Mouse (Mus musculus) left cerebral cortex, adult 8-10 months (tissue): Measurements from ENCODE around the gene Fam234b. TPM values are rescaled to one million over a fixed set of nuclear protein-coding genes. Genes with fewer than 3 reads are reported as not detected.

Experiments
- DNase-seq, 2 experiments: peaks; one replicate each; pipeline ENCODE4 v3.0.0; 2022; ENCODE audit warnings: low spot score in 2 of 2
- total RNA-seq, 4 experiments: library from RNA; stranded (reverse); gene quantifications; 2 replicates each; pipeline ENCODE4 v1.2.4; 2022

Fam234b gene
- total RNA-seq, 4 experiments from 2014 or later = 149 to 164 (median 160) TPM

DNA sequence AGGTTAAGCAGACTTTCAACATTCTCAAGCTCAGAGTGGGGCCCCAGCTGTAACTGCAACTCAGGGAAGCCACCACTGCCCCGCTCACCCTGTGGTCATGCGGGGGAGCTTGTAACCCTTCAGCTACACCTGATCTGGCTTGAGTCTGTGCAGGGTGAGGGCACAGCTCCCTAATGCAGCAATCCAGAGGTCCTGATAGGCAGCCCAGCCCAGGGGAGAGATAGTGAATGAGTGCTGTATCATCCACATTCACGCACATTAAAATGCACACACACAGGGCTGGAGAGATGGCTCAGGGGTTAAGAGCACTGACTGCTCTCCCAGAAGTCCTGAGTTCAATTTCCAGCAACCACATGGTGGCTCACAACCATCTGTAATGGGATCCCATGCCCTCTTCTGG lies 19.2 kb upstream of the Fam234b start:
- DNase-seq = no peak

DNA sequence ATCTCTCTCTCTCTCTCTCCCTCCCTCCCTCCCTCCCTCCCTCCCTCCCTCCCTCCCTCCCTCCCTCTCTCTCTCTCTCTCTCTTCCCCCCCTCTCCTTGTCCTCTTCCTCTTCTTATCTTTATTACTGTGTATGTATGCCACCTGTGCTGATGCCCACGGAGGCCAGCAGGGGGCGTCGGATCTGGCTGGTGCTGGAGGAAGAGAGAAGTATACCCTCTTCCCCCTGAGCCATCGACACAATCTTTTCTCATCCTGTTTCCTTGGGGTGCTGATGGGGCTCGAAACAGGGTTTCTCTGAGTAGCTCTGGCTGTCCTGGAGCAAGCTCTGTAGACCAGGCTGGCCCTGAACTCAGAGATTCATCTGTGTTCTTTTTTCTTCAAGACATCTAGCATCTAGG lies 14.9 kb upstream of the Fam234b start:
- DNase-seq = no peak

DNA sequence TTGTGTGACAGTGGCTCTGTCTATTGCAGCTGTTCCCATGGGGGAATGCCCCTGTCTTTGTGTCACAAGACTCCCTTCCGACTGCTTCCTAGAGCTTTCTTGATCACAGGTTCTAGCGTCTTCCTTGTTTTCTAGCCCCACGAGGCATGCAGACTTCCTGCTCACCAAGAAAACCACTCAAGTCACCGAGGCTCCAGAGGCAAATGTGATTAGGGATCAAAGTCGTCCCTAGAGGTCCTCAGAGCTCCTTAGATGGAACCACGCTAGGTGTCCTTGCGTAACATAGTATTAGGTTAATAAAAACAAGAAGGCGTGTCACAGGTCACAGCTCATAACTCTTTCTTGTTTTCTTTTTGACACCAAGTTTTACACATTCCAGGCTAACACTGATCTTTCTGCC lies 13.8 kb upstream of the Fam234b start:
- DNase-seq = no peak

DNA sequence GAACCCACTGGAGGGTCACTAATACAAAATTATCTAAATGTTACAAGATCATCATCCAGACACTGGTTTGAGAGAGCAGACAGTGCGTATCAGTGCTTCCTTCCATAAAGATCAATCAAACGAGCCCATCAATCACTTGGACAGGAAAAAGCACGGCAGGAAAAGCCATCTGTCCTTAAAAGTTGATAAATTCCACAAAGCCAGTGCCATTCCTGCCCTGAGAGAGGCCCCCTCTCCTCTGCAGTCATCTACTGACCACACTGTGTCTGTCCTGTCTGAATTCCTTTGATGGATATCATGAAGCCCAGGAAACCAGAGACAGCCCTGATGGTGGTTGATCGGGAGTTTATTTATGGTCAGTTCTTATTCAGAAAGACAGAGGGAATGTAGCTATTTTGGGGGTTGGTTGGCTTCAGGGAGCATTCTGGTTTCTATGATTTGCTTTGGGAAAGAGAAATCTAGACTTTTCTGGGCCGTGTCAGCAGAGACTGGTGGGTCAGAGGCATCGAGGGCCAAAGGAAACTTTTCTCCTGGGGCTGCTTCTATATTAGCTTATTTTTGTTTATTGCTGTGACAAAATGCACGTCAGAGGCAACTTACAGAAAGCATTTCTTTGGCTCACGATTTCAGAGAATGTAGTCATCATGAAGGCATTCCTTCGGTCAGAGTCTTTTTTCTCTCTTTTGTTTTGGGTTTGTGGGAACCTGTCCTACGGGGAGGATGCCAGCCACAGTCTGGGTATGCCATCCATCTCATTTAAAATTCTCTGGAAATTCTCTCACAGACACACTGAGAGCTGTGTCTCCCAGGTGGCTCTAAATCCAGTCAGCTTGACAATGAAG lies 10.5 kb upstream of the Fam234b start:
- DNase-seq = no peak

DNA sequence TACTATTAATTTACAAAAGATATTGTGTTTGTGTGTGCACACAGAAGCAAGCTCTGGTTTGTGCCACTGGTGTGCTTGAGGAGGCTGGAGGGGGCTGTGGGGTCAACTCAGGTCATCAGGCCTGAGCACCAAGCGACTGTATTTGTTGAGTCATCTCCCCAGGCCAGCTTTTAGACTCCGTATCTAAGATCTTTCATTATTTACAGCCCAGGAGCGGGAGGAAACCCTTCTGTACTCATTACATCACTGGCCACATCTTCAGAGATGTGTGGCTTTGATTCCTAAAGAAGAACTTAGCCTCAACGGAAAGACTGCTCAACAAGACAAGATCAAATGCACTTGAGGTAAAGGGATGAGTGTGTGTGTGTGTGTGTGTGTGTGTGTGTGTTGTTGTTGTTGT lies 9.1 kb upstream of the Fam234b start:
- DNase-seq = no peak

DNA sequence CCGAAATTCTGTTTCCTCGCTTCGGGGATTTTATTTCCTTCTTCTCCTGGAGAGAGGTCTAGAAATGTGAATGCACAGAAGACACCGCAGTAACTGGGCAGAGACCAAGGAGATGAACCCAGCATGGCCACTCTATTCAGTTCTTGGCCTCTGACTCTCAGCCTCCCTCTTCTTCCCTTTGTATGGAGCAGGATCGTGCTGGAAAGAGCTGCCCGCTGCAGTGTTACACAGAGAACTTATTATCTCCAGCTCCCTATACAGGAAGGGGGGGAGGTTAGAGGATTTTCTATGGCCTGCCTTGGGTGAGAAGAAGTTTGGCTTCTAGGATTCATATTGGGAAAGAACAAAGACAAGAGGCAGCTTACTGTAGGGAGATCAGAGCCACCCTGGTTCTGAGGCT lies 7.7 kb upstream of the Fam234b start:
- no peak for DNase-seq

DNA sequence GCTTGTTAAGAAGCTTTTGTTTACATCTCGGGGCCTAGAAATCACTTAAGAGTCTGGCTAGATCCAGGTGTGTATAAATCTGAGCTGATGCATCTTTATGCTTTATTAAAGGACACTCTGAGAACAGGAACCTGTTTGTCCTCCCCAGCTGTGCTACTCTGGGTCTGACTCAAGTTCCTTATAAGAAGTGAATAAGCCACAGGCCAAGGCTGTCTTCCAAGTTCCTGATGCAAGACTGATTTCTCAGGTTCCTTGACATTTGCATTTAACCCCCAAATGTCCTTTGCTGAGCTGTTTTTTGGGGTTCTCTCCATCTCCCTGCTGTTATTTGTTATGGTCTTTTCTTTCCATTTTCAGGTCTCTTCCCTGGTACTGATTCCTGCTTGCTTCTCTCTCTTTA lies 5.9 kb upstream of the Fam234b start:
- no peak for DNase-seq

DNA sequence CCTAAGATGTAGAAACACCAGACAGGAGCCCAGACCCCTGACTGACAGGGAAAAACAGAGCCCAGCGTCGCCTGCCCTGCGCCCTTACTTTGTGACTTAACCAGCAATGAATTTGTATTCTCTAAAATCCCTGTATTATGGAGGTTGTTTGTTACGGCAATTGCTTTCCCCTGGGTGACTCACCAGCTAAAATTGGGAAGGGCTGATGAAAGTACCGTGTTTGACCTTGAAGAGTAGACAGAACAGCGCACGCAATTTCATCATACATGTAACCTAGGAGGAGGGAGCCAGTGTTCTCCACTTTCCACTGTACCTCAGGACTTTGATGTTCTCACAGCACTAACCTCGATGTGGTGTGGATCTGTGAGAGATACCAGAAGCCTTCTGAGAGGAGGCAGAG lies 4.8 kb upstream of the Fam234b start:
- no peak for DNase-seq

DNA sequence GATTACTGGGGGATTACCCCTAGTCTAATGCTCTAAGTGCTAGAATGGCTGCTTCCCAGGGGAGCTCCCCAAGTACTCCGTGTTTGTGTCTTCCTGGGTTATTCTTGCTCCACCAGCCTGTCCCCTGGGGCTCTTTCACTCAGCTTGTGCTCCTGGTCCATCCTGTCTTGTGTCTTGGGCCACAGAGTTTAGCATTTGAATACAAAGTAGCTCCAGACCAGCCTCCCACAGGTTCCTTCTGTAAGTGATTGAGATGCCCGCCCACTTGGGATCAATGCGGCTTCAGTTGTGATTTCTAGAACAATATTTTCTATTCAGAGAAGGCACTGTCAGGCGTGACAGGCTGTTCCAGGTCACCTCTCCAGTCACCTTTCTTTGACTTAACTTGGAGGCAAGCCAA lies 4.0 kb upstream of the Fam234b start:
- DNase-seq = no peak

DNA sequence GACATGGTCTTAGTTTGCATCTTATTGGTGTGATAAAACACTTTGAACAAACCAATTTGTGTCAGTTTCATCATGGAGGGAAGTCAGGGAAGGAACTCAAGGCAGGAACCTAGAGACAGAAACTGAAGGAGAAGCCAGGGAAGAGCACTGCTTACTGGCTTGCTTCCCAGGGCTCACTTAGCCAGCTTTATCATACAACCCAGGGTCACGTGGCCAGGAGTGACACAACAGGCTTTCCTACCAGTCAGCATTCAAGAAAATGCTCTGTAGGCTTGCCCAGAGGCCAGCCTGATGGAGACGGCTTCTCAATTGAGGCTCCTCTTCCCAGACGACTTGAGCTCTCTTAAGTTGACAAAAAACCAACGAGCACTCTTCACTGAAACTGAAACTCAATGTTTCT lies 2.9 kb upstream of the Fam234b start:
- no peak for DNase-seq

DNA sequence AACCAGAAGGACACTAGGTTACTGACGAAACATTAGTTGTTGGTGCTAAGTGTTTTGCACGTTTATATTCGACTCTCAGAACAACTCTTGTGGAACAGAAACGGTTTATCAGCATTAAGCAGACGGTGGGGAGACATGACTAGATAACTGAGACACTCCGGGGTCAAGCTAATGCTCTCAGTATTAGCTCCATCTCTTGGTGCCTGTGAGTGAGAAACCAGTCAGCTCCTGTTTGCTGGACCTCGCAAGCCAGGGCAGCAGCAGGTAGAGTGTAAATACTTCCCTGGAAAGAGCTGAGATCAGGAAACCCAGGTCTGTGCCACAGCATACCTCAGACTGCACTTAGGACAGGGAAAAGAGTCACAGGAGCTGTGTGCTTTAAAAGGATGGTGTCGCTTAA lies 1.1 kb upstream of the Fam234b start:
- no peak for DNase-seq

DNA sequence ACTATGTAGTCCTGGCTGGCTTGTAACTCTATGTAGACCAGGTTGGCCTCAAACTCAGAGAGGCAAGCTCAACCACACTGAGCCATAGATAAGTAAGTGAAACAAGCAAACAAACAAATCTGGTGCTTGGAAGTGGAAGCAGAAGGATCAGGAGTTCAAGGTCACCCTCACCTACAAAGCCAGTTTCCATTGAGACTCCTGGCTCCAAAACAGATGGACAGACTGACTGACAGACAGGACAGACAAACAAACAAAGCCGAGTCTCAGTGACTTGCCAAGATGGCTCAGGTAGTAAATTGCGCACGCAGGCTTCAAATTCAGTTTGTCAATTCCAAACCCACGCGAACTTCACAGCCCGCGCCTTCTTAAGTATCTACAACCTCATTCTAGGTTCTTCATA lies 331 bp upstream of the Fam234b start:
- DNase-seq = no peak

DNA sequence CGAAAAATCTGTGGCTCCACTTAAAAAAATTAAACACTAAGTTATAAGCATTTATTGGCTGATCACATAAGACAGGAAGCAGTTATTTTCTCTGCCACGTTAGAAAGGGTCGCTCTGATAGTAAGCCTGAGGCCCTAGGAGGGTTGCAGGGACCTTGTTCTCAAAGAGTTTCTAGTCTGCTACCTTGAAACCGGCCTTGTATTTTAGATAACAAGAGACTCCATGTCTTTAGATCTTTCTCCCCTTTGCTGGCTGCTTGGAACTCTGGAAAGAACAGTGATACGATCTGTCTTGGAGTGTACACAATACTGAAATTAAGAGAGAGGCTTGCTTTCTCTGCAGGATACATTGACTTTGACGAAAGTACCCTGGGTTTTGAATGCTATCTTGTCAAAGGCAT lies 949 bp downstream of the Fam234b start:
- no peak for DNase-seq

DNA sequence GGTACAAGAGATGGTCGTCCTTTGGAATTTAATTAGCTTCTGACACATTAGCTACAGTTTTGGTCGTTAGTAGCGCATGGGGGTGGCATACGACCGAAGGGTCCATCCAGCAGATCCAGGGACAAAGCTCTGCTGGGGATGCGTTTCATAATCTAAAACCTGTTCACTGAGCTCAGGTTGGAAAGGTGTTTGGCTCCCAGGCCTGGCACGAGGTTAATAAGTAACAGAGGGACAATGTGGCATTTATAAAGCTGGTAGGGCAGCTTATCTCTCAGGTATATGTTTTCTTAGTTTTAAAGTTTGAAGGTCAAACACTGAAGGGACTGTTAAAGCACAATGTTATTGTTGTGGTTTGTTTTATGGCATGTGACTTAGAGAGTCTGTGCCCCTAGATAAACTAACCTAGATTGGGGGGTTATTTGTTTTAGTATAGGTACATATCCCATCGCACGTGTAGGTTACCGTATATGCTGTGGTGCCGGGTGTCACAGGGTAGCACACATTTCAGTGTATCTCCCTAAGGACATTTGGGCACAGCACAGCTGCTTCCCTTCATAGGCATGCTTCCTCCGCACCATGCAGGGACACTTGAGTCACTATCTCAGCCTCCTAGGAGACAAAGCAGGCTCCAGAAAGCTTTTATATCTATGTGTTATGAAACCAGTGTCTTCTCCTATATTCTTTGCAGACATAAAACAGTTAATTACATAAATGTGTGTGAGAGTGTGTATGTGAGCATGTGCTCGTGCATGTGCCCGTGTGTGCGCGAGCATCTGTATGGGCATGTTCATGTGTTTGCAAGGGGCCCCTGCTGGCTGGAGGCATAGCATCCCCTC lies 2.6 kb downstream of the Fam234b start:
- peak; percentile 43 to 65 for DNase-seq

DNA sequence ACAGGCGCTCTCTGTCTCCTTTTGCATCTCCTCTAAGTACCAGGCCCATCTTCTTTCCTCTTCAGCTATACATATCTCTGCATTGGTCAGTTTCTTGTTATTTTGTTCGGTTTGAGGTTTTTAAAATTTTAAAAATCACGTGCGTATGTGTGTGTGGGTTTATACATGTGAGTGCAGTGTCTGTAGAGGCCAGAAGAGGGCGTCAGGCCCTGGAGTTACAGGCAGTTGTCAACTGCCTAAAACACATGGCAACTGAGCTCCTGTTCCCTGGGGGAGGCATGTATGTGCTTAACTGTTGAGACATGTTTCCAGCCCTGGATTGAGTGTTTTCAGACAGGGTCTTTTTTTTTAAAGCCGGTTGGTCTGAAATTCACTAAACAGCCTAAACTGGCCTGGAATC lies 4.9 kb downstream of the Fam234b start:
- no peak for DNase-seq

DNA sequence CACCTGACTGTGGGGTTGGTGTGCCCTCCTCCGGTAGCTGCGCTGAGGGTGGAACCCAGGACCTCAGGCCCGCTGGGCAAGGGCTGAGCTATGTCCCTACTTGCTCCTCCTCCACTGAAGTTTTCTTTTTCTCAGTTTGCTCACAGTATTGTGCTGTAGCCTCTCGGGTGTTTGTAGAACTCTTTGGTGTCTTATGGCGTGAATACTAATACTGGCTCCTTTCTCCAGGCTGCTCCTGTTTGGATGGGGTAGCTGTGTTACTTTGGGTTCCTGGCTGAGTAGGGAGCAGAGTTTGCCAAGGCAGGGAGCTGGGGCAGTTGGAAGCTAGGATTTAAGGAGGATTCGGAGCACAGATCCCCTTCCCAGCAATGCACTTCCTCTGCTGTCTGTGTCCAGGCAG lies 6.0 kb downstream of the Fam234b start:
- DNase-seq = peak in 1 of 2 experiments; percentile 27

DNA sequence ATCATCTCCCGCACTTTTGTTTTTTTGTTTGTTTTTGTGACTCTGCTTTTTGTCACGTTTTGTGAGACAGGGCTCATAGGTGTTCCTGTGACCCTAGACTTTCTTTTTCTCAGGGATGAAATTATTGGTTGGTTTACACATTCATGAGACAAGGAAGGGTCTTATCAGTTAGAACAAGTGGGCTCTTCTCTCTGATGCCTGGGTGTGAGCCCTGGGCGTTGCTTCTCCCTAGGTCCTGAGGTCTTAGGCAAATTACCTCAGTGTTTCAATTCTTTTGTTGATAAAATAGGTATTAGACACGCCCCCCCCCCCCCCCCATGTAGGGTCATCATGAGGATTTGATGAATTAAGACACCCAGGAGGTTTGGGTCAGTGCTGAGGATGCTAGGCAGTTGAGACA lies 7.1 kb downstream of the Fam234b start:
- DNase-seq = no peak

DNA sequence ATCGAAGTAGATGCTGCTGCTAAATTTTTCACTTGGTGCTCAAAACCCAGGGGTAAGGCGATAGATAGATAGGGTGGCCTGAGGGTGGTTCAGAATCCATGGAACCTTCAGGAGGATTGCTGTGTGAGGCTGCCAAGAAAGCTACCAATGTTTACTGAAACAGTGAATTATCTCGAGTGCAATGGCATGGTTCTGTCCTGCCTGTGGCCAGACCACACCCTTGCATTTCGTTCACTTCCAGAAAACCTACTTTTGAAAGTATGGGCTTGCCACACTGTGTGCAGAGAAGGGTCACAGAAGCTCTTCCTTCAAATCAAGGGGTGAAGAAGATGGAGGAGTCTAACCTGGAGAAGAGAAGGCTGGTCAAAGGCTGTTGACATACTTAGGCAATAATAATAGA lies 8.0 kb downstream of the Fam234b start:
- DNase-seq = no peak

DNA sequence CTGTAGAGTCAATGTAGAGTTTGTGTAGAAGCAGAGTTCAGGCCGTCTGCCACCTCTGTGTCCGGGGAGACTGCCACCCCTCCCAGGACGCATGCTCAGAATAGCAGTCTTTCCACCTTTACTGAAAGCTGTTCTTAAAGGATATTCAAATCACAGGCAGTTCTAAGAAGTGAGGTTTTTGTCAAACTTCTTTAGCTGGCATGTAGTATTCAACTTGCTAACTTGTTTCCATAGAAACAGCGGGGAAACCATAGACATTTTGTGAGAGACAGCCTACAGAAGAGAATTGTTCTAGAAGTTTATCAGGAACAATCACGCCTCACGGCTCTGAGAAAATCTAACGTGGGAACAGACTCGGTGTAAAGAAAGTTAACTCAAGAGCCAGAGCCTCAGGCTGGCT lies 9.1 kb downstream of the Fam234b start:
- no peak for DNase-seq

DNA sequence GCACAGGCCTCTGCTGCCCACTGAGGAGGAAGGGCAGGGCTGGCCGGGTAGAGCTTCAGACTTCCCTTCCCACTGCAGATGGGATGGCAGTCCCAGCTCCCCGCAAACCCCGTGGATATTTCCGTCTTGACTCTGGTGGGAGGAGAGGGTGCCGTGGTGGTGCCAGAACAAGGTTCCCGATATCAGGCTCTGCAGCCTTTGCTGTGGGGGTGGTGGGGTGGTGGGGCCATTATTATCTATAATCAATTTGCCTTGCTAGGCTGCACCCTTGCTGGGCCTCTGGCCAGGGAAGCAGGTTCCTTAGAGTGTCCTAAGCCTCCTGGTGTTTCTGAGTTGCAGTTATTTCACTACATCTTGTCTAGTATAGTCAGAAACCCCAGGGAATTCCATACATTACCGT lies 13.4 kb downstream of the Fam234b start:
- no peak for DNase-seq

DNA sequence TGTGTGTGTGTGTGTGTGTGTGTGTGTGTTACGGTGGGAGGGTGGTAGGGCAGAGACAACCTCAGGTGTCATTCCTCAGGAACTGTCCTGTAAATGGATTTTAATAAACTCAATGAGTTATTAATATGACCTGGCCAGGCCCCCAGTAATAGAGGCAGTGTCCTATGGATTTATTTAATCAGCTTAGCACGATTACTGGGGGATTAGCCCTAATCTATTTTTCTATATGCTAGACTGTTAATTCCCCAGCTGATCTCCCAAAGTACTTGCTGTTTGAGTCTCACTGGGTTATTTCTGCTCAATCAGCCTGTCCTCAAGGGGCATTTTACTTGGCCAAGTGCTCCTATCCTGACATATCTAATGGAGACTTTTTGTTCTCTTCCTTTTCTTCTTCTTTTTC lies 14.9 kb downstream of the Fam234b start:
- DNase-seq = no peak

DNA sequence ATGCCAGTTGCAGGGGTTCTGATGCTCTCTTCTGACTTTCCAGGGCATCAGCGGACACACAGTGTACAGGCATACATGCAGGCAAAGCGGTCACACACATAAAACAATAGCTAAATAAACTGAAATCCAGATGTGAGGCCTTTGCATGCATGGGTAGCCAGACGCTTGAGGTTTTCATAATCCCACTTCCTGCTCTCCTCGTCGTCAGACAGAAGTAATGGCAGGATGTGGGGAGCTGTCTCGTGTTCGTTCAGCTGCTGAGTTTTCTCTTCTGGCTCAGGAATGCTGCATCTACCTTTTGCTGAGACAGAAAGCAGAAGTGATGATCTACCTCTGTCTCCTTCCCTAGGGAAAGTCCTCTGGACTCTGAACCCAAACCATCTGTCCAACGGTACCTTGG lies 20.6 kb downstream of the Fam234b start:
- no peak for DNase-seq

DNA sequence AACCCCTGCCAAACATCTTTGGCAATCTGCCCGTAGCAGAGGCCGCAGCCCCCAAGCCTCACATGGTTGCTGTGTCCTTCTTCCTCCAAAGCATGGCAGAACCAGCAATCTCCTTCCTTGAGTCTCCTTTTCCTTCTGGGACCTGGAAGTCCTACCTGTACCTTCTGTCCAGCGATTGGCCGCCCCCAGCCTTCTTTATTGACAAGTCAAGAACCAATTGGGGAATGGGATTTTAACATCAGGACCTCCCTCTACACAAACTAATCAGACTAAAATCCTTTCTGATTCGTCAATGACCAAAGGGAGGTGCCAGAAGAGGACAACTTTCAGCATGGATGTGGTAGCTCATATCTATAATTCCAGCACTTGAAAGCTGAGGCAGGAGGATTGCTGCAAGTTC lies 22.1 kb downstream of the Fam234b start:
- DNase-seq = no peak
